Mouse (Mus musculus) spleen, postnatal 10 days (tissue): ENCODE measurements around the gene Apon.
"Not testable (repeated sequence)": the region's sequence is repeated elsewhere in the genome, so short reads cannot be mapped to it uniquely, and the experiment has no call there.

Experiments
- DNase-seq, 2 experiments: peaks; one replicate each; pipeline ENCODE4 v3.0.0; 2021 to 2022; ENCODE audit warnings: low spot score in 2 of 2

Apon gene

DNA sequence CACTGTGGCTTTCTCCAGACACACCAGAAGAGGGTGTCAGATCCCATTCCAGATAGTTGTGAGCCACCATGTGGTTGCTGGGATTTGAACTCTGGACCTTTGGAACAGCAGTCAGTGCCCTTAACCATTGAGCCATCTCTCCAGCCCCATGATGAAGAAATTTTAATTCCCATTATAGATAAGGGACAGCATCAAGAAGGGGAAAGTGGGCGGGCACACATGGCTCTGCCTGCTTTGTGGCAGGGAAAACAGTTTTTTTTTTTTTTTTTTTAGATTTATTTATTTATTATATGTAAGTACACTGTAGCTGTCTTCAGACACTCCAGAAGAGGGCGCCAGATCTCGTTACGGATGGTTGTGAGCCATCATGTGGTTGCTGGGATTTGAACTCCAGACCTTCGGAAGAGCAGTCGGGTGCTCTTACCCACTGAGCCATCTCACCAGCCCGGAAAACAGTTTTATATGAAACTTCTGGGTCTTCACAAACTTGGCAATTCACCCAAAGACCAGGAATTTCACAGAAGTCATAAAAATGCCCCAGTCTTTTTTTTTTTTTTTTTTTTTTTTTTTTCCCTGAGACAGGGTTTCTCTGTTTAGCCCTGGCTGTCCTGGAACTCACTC lies 19.0 kb downstream of the Apon start:
- DNase-seq: not testable (repeated sequence)

DNA sequence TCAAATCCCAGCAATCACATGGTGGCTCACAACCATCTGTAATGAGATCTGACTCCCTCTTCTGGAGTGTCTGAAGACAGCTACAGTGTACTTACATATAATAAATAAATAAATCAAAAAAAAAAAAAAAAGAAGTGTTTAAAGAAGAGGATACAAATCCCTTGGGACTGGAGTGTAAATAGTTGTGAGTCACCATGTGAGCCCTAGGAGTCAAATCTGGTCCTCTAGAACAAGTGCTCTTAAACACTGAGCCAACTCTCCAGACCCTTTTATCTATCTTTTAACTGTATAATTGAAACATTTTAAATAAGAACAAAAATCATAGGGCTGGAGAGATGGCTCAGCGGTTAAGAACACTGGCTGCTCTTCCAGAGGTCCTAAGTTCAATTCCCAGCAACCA lies 21.5 kb downstream of the Apon start:
- not testable (repeated sequence) for DNase-seq

- DNase-seq: no peak
Measured at GRCm38 (mm10) chr10:128278158-128278557, 24.3 kb downstream of the Apon start.

DNA sequence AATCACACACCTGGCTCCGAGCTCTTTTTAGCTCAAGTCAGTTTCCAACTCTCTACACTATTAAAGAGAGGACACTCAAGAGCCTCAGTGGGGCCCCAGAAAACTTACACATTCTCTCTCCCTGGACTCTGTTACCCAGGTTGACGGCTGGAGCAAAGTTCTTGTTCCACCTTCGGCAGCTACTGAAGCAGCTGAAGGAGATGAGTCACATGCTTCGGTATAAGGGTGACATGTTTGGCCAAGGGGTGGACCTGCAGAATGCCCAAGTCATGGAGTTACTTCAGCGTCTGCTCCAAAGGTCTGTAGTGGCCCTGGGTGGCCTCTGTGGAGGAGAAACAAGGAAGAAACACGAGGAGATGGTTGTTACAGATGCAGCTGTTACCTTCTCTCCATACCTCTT lies 27.0 kb downstream of the Apon start:
- DNase-seq: no peak

- DNase-seq: no peak
Measured at GRCm38 (mm10) chr10:128281682-128282081, 27.8 kb downstream of the Apon start.

GRCm38 (mm10) chr10:128282886-128283450 lies 29.1 kb downstream of the Apon start:
- DNase-seq: no peak

GRCm38 (mm10) chr10:128283604-128284579 lies 30.0 kb downstream of the Apon start:
- DNase-seq: peak; percentile 67 to 83

DNA sequence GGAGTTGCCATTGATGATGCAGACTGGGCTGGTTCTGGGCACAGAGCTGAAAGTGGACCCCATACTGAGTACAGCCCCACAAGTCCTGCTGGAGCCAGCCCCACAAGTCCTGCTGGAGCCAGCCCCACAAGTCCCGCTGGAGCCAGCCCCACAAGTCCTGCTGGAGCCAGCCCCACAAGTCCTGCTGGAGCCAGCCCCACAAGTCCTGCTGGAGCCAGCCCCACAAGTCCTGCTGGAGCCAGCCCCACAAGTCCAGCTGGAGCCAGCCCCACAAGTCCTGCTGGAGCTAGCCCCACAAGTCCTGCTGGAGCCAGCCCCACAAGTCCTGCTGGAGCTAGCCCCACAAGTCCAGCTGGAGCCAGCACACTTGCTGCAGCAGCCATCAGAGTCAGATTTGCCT lies 36.7 kb downstream of the Apon start:
- not testable (repeated sequence) for DNase-seq

GRCm38 (mm10) chr10:128296370-128297090 lies 42.6 kb downstream of the Apon start:
- DNase-seq: no peak

DNA sequence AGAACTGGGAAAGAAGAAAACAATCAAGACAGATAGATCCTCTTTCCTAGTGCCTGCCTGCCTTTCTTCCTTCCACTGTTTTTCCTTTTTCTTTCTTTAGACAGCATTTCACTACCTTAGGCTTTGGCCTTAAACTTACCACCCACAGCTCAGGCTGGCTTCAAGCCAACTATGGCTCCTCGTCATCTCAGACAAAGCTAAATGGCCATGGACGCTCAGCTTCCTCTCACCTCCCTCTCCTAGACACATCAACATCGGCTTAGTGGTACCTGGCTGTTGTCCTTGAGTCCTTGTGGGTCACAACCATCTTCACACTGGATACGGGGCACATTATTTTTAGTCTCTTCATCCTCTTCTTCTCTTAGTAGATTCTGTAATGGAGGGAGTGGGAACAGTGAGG lies 43.3 kb downstream of the Apon start:
- DNase-seq: no peak

- no peak for DNase-seq
Measured at GRCm38 (mm10) chr10:128297622-128298021, 43.7 kb downstream of the Apon start.

GRCm38 (mm10) chr10:128298243-128298642 lies 44.3 kb downstream of the Apon start:
- no peak for DNase-seq

DNA sequence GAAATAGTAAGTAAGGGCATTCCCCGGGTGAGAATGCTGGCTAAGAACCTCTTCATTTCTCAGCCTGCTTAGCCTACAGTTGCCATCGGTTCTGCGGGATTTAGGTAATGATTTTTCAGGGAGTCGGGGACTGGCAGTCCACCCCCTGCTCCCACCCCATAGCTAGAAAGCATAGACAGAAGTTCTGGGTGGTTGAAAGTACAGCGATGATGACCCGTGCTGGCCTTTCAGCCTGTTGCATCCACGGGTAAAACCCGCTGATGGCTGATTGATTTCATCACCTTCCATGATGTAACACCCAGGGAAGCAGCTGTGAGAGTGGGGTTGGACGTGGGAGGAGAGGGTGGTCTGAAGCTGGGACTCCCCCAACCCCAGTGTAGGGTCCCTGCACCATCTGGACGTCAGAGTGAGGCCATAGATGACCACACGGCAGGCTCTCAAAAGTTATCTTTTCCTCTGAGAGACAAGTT lies 44.8 kb downstream of the Apon start, which contains the start of gene Il23a:
Gene Il23a, minus strand, starts transcription at position 51 of the 470 bp plus-strand sequence.
- DNase-seq: no peak

DNA sequence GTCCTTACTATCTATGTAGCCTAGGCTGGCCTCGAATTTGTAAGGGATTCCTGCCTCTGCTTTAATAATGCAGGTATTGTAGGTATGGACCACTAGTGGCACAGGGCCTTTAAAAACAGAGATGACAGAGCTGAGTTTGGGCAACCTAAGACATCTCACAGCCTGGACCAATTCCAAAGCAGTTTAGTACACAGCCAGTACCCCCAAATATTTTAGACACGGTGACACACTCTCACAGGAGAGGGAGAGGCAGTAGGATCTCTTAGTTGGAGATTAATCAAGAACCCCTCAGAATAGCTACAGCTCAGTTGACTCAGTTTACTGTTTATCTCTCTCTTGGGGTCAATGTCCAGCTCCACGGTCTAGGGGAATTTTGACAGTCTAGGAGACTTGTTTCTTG lies 48.5 kb downstream of the Apon start:
- no peak for DNase-seq

DNA sequence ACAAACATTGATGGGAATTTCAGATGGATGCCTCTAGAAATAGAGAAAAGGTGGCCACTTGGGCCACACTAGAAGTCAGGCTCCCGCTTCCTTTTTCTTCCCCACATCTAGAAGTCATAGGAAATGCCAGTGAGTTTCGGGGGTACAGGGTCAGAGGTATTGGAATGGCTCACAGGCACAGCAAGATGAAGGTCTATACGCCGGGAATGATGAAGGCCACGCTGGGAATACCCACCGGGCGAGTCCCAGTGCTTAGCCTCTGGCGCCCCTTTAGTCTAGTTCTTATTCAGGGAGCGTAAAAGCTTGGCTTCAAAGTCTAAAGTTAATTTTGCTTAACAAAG lies 48.9 kb downstream of the Apon start:
- DNase-seq: no peak

DNA sequence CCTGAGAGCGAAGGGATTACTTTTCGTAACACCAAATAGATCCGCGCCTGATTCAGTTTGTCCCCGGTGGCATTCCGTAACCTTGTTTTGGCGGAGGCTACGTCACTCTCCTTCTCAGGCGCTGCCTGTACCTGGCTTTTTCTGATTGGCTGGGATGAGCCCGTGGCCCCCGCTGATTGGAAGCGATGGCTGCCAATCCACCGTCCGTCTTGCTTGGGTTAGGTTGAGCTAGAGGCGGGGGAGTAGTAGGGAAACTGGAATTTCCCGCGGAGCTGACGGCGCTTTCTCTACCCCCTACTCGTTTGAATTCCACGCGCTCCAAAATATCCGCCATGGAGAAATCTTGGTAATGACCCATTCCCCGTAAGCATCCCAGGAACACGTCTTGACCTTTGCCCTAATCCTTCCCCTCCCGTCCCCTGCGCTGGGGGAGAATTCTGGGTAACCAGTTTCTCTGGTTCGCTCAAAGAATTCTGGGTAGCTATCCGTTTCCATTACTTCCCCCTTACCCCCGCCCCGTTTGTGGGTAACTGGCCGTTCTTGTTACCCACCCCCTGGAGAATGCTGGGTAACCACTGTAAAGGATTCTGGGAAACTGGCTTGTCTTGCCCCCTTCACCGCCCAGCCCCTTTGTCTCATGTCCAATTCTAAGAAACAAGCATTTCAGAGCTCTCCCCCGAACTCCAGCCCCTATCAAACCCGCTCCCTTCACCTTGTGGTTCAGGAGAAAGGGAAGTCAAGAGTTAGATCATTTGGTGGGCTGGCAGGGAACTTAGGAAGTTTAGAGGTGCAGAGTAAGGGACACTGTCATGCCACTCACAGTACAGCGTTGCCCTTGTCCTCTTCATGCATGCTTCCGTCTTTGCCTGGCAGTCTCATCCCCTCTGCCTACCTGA lies 49.5 kb downstream of the Apon start, which contains the start of gene Pan2:
Gene Pan2, plus strand, starts transcription at position 210 of the 896 bp plus-strand sequence.
- DNase-seq: peak; percentile 98 to 99
